Mouse (Mus musculus): ENCODE data around the gene Pip5k1c.

- TF ChIP-seq CTCF (IDR thresholded peaks at IDR 0.05; ENCODE audit: low read depth, low read length): no peak
- TF ChIP-seq POLR2A (IDR thresholded peaks at IDR 0.05; ENCODE audit: extremely low read depth, insufficient read depth, low read length): no peak
These were observed 29.7 kb downstream of the Pip5k1c start for GRCm38 (mm10) chr10:81322444-81322843.

Data from liver, adult 2 months (tissue).